Mouse (Mus musculus): ENCODE measurements around the gene Mrps16.

The Mrps16 gene

DNA sequence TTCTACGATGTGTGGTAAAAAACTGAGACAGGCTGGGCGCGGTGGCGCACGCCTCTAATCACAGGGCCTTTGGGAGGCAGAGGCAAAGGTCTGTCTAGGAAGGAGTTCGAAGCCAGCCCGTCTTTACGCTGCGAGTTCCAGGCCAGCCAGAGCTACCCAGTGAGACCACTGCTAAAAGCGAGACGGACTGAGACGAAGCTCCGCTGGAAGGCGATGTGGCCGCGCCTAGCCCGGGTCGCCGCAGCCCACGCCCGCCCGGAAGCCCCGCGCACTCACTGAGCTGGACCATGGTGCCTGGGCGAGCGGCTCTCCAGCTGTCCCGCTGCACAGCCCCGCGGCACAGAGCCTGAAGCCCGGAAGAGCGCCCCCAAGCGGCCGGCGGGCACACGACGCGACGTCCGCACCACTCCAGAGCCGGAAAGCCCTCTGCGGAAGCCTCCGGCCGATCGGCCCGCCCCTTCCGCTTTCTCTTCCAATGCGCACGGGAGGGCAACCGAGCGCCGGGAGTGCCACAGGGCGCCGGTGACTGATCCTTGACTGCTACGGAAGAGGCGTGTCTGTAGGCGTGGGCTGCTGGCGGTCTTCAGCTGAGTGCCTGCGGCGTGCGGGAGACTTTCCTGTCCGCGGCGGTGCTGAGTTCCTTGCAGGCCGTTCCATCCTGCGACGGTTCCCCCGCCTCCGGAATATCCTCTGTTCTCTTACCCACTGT is at the start of gene Mrps16:
Gene Mrps16, minus strand, starts transcription at position 430 of the 709 bp plus-strand sequence.
- in situ Hi-C loops (cut with MboI, MseI): no loop called here

DNA sequence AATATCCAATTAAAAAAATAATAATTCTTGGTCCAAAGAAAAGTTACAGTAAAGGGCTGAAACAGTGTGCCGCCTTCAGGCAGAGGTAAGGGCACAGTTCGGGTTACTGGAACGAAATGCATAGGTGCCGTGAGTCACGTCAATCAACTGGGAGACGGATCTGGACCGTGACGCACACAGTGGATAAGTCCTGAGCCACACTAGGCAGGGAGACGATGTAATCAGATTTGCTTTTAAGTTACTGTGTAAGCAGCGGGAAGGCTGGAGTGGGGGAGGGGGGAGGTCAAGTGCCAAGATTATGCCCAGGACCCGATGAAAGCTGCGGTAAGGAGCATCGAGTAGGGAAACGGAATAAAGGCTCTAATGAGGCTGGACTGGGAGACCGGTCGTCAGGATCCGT is 48.8 kb upstream of the Mrps16 start:
- in situ Hi-C loops (cut with MboI, MseI): no loop called here

DNA sequence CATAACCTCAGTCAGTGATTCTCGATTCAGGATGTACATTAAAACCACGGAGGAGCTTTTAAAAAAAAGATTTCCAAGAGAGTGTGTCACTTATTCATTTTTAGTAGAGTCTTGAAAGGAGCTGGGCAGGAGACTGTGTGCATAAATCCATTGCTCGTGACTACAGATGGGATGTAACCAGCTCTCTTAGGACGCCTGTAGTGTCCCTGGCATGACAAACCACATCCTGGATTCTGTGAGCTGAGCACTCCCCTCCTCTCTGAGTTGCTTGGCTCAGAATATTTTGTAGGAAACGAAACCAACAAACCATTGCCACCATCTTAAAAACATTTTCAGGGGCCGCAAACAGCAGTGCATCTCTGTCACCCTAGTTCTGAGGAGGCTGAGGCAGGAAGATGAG is 43.5 kb upstream of the Mrps16 start:
- in situ Hi-C loops (cut with MboI, MseI): no loop called here

DNA sequence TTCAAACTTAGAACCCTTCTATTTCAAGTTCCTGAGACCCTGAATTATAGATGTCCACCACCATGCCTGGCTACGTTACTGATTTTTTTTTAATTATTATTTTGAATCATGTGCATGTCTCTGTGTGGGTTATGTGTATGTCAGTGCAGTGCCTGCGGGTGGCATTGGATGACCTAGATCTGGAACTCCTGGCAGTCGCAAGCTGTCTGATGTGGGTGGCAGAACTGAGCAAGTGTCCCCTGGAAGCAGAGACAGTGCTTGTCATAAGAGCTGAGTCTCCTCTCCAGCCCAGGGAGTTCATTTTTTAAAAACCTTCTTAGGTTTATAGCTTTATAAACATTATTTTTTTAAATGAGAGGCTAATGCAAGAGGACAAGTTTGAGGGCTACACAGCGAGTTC is 39.0 kb upstream of the Mrps16 start:
- in situ Hi-C loops (cut with MboI, MseI): no loop called here

DNA sequence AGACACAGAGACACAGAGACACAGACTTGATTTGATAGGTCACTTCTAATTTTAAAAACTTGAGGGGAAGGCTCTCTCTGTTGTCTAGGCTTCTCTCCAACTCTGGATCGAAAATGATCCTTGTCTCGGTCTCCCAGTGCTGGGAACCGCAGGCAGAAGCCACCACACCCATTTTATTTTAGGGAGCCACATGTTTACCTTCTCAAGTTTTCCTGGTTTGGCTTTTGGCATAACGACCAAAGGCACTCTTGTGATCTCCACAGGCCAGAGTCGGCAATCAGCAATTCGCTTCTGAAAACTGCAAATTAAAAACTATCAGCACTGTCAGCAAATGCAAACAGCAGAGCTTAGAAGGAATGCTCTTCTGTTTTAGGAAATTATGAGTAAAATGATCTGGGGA is 38.3 kb upstream of the Mrps16 start:
- in situ Hi-C loops (cut with MboI, MseI): no loop called here

DNA sequence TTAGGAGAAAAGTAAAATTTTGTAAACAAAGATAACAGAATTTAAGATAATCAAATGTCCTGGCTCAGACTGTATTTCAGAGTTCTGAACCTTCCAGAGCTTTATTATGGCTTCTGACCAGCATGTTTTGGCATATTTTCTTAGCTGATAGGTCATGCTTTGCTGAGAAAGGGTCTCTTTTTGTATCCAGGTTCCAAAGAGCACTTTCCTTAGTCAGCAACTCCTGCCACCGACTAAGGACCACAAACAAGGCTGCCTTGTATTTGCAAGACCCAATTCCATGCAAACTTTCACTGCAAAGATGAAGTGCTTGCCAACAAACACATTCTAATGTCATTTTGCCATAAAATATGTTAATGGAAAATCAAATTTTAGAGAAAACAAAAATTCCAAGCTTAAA is 36.4 kb upstream of the Mrps16 start:
- in situ Hi-C loops (cut with MboI, MseI): no loop called here

DNA sequence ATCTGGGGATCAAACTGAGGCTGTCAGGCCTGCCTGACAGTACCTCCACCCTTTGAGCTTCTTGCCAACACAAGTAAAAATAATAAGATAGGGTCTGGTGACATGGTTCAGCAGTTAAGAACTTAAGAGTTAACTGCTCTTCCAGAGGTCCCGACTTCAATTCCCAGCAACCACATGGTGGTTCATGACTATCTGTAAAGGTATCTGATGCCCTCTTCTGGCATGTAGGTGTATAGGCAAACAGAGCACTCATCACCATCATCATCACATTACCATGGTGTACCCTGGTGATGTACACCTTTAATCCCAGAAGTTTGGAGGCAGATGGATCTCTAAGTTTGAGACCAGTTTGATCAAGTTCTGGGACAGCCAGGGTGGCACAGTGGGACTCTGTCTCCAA is 35.2 kb upstream of the Mrps16 start:
- in situ Hi-C loops (cut with MboI, MseI): no loop called here

DNA sequence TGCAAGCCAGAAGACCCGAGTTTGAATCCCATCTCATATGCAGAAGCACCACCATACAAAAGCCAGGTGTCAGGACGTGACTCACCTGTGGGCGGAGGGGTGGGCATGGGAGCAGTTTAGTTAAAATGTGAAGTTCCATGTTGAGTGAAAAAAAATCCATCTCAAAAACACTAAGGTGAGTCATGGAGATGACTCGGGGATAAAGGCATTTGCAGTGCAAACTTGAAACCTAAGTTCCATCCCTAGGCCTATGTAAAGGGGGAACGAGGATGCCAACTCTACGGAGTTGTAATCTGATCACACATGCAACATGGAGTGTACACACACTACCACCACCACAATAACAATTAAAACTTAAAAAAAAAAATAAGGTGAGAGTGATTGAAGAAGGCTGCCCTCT is 29.6 kb upstream of the Mrps16 start:
- in situ Hi-C loops (cut with MboI, MseI): no loop called here

DNA sequence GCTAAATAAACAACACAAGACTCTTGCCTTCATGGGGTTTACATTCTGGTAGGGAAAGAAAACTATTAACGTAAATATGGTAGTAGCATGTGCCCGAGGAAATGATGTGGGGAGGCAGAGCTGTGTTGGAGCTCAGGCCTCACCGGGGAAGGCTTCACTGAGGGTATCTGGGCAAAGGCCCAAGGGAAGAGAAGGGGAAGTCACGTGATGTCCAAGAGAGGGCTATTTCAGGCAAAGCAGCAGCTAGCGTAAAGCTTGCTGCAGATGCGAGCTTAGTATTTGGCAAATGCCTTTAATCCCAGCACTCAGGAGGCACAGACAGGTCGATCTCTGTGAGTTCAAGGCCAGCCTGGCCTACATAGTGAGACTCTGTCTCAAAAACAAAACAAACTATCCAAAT is 28.8 kb upstream of the Mrps16 start:
- in situ Hi-C loops (cut with MboI, MseI): no loop called here

DNA sequence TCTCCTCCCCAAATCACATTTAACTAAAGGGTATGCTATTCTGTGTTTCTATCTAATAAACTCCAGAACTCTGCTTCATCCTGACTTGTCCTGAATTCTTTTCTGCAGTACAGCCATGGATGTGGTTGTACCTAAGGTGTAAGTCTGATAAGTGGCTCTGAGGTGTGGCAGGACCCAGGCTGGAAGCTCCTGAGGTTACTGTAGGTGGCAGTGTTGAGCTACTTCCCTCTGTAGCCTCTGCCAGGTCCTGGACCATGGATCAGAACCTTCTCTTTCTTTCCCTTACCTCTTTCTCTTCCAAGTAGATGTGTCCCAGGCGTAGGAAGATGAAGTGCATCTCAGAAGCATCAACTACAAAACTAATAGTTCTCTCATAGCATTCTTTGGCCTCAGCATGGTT is 6.6 kb upstream of the Mrps16 start:
- in situ Hi-C loops (cut with MboI, MseI): no loop called here

DNA sequence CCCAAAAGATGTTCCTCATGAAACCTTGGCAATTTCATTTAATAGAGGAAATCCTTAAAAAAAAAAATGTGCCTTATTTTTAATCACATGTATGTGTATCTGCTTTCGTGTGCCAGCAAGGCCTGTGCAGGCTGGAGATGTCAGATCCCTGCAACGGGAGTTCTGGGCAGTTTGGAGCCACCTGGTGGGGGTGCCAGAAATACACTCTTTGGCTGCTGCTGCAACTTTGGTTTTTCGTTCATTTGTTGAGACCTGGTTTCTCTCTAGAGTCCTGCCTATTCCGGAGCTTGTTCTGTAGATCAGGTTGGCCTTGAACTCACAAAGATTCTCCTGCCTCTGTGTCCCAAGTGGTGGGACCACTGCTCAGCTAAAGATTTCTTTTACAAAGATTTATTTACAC is 5.4 kb upstream of the Mrps16 start:
- in situ Hi-C loops (cut with MboI, MseI): no loop called here

DNA sequence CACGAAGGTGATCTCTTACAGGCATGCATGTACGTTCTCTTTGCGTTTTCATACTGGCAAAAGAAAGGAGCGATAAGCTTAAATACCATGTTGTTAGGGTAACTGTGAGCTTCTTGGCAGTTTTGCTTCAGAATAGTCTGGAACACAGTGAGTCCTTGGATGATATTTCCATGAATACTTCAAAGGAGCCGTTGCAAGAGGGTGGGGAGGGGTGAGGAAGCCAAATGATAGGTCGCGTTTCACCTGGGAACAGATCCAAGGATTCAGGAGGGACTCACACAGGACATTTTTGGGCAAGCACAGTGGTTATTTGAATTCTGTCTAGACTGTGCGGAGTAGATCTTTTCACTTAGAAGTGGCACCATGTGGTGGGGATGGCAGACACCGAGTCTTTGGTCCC is 3.8 kb upstream of the Mrps16 start:
- in situ Hi-C loops (cut with MboI, MseI): no loop called here

DNA sequence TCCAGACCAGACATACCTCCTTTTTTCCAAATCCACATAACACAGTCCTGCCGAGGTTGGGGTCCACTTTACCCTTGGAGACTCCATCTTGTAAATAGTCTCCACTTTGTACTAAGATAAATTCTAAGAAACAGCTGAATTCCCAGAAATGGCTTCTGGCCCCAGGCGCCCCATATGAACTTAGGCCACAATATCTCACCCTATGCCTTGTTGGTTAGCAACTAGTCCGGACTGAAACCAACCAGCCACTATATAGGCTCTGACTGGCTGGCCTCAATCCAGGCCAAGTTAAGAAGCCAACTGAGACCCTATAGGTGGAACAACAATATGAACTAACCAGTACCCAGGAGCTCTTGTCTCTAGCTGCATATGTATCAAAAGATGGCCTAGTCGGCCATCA is 1.1 kb downstream of the Mrps16 start:
- in situ Hi-C loops (cut with MboI, MseI): no loop called here

DNA sequence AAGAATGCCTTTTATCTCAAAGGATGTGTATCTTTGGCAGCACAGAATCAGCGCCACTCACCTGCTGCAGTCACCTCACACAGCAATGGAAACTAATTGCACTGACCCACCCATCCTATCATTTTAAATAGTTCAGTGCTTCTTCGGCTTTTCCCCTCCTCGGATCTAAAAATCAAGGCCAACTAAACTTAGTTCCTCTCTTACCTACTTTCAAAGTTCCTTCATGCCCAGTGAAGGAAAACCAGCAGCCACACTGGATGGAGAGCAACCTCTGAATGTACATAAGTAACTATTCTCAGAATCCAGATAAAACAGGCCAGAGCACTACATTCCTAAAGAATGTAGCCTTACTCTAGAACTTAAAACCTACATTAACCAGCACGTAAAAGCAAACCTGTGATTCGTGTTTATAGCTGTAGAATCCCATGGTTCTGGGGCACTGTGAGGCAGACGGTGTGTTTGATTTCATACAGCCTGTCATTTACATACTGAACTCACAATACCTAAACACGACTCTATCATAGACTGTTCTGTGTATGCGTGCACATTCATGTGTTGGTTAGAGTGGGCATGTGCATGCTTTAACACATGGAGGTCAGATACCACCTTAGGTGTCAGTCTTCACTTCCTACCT is 3.9 kb downstream of the Mrps16 start:
- in situ Hi-C loops (cut with MboI, MseI): loop anchor here (5.0 kb wide), 1 partner anchor 42 kb away; the partner anchor contains the start of genes Ecd and Fam149b

DNA sequence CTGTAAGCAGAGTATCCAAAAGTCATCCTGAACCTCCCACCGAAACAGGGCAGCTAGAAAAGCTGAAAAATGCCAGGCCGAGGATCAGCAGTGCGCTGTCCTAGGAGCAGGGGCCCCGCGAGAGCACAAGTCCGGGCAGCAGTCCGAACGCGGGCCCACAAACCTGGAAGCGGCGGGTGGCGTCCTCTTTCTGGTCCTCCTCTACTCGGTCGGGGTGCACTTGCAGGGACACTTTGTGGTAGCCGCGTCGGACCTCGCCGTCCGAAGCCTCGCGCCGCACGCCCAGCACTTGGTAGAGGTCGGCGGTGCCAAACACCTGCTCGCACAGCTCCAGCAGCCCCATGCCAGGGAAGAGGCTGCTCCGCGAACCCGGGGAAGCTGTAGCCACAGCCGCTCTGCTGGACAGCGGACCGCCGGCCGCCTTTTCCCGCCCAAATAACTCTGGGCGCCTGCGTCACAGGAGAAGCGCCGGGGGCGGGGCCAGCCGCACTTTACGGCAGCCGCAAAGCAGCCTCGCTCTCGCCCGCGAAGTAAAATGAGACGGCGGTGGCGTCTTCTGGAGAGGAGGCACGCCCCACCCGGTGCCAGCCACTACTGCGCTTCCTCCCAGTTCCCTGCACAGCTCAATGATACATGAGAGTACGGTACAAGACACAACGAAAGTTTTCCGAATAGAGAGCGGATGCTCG is 4.8 kb downstream of the Mrps16 start, which contains the start of gene Dnajc9:
Gene Dnajc9, minus strand, starts transcription at position 470 of the 689 bp plus-strand sequence.
- in situ Hi-C loops (cut with MboI, MseI): loop anchor here (5.0 kb wide), 1 partner anchor 41 kb away; the partner anchor contains the start of genes Ecd and Fam149b

DNA sequence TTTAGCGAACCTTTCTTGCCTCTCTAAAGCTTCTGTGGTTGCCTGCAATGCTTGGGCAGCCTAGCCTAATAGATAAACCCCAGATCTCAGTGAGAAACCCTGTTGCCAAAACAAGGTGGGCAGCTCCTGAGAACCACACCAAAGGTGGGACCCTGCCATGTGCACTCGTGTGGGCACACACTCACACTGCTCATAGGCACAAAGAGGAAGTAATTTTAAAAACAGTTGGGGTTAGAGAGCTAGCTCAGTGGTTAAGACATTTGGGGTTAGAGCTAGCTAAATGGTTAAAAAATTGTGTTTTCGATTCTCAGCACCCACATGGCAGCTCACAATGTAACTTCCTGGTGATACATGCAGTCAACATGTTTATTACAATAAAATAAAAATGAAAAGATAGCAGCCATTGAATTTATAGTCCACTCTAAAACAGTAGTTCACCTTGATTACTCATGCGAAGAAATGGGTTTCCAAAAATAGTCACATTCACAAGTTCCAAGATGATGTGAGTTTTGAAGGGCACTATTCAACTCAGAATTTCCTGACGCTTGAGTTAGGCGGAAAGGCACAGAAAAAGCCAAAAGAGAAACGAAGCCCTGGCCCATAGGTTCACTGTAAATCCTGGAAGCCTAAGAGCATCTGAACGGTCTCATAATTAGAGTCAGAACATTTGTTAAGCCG is 13.5 kb downstream of the Mrps16 start:
- in situ Hi-C loops (cut with MboI, MseI): no loop called here

DNA sequence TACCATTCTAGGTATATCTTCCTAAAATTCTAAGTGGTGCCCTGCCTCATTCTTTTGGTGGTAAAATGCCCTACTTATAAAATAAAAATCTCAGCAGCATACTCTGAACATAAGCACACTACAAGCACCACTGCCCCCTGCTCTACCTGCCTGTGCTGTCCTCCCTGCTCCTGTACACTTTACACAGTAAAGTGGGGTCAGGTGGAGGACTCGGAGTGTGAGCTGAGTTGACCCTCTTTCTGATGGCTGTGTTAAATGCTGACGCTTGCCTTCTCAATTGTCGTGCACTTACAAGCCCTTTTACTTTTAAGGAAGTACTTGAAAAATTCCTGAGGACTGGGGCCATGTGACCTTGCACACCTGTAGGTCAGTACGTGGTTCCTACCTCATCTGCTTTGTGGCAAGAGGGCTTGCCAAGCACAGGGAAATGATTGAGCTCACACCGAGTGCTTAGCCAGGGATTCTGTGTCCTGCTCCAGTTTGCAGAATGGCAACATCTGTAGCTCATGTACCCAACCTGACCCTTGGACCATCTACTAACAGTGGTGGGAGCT is 14.3 kb downstream of the Mrps16 start:
- in situ Hi-C loops (cut with MboI, MseI): no loop called here

DNA sequence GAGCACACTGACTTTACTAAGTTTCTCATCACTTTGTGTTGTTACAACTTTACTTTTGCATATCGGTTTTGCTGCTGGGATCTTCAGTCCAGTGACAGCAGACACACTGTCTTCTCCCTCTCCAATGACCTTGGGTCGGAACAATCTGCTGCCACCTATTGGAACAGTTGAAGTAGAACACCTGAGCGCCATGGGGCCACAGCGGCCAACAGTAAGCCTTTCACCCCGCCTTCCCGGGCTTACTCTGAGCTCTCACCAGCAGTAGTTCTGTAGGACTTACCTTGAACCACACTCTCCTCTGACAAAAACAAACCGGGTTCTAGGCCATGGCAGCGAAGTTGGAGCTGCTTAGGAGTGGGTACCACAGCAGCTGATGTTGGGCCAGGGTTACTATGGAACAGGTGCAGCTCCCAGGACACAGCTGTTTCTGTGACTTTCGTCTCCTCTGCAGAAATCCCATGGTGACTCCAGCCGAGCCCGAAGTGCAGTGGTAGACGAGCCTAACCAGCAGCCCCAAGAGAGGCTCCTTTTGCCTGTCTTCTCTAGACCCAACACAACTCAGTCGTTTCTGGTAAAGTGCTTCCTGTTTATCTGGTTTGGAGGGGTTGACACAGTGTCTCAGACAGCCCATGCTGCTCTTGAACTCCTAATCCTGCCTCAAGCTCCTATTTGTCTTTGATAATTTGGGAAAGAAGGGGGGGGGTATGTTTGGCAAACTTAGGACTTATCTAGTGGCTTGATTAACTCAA is 14.9 kb downstream of the Mrps16 start:
- in situ Hi-C loops (cut with MboI, MseI): no loop called here

DNA sequence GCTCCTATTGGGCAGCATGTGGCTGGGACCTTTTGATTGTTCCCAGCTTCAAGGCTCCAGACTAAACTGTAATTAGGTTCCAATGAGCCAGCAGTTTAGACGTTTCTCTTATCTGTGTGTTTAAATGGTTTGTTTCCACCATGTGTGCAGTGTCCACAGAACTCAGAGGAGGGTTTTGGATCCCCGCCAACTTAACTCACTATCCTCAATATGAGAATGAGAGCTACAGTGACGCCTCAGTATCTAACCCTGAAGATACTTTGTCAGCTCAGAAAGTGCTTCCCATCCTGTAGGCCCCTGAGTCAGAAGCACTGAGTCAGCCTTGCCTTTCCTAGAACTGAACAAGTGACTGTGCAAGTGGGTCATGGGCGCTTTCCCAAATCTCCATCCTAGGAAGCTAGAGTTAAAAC is 16.3 kb downstream of the Mrps16 start:
- in situ Hi-C loops (cut with MboI, MseI): no loop called here

DNA sequence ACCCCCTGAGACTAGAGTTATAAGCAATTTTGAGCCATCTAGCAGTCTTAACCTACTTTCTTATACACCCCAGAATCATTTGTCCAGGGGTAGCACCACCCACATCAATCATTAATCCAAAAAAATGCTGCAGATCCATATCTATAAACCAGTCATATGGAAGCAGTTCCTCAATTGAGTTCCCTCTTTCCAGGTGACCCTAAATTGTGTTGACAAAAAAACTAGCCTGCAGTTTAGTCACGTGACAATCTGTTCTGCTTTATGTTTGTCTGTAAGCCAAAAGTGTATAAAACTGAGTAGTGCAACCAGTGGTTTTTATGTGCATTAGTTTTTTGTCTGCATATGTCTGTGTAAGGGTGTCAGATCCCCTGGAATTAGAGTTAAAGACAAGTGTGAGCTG is 21.6 kb downstream of the Mrps16 start:
- in situ Hi-C loops (cut with MboI, MseI): no loop called here

DNA sequence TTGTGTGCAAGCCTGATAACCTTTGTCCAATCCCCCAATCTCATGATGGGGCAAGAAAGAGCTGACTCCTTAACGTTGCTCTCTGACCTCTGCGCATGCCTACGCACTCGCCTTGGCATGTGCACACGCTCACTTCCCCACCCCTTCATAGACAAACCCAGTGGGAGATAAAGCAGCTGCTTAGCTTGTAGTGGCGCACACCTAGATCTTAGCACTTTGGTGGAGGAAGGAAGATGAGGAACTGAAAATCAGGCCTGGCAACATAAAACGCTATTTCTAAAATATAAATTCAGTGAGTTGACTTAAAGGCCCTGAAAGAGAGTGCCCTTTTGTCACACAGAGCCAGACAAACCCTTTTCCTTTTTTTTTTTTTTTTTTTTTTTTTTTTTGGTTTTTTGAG is 22.6 kb downstream of the Mrps16 start:
- in situ Hi-C loops (cut with MboI, MseI): no loop called here
